Mouse (Mus musculus) liver, embryonic 13.5 days (tissue): ENCODE results near the gene Lrfn2. TPM values are rescaled to one million over a fixed set of nuclear protein-coding genes. Genes with fewer than 3 reads are reported as not detected.

ENCODE experiments used
- ATAC-seq: fragments of 200-750 bp; cut with Nextera tagmentation; 2 replicates; pipeline ENCODE4 v1.8.0; 2017; ENCODE audit warnings: low read depth, mild to moderate bottlenecking, moderate number of reproducible peaks, moderate library complexity
- DNase-seq: peaks from one replicate; pipeline ENCODE4 v3.0.0; 2022
- H3K27ac ChIP-seq: fragments of 300-500 bp; sonication (generic); 2 replicates; pipeline ENCODE4 v1.5.1; 2015; ENCODE audit warnings: moderate library complexity, mild to moderate bottlenecking, inconsistent platforms
- H3K27me3 ChIP-seq: fragments of 300-500 bp; sonication (generic); 2 replicates; pipeline ENCODE4 v1.6.1; 2015; ENCODE audit warnings: mild to moderate bottlenecking, inconsistent platforms
- H3K36me3 ChIP-seq: fragments of 300-500 bp; sonication (generic); 2 replicates; pipeline ENCODE4 v1.6.1; 2015; ENCODE audit warnings: mild to moderate bottlenecking, inconsistent platforms
- H3K4me1 ChIP-seq: fragments of 300-500 bp; sonication (generic); replicated peaks from 2 replicates; pipeline ENCODE4 v1.6.1; 2015; ENCODE audit warnings: inconsistent platforms
- H3K4me2 ChIP-seq: fragments of 300-500 bp; sonication (generic); 2 replicates; pipeline ENCODE4 v1.6.1; 2015; ENCODE audit warnings: inconsistent platforms, mild to moderate bottlenecking, moderate library complexity
- H3K4me3 ChIP-seq: fragments of 300-500 bp; sonication (generic); replicated peaks from 2 replicates; pipeline ENCODE4 v1.5.1; 2015; ENCODE audit warnings: mild to moderate bottlenecking, inconsistent platforms
- H3K9ac ChIP-seq: fragments of 300-500 bp; sonication (generic); 2 replicates; pipeline ENCODE4 v1.6.1; 2015; ENCODE audit warnings: mild to moderate bottlenecking, inconsistent platforms
- H3K9me3 ChIP-seq: fragments of 300-500 bp; sonication (generic); replicated peaks from 2 replicates; pipeline ENCODE4 v1.6.1; 2016; ENCODE audit warnings: inconsistent platforms
- whole genome bisulfite sequencing: fragments of 180-500 bp; shearing (Covaris S2); methylation state at CpG from one replicate; pipeline ENCODE4 v1.1.7; 2015; ENCODE audit not compliant: insufficient replicate concordance; 5-methylcytosine and 5-hydroxymethylcytosine counted together
- polyA plus RNA-seq: library from polyadenylated mRNA; unstranded; fragments of >200 nt; fragmentation: Nextera tagmentation; extraction: Ambion mirVana; gene quantifications from 2 replicates; pipeline ENCODE4 v1.2.1, GENCODE M21; 2015

The Lrfn2 gene
- polyA plus RNA-seq, 1 experiment from 2014 or later: 0.02 TPM

- DNase-seq (no peak), ATAC-seq (no peak)
- Histone ChIP-seq H3K27ac (no peak overlapping the region), H3K4me2 (no peak overlapping the region), H3K4me1 (no peaks in the 10 kb centered on the region), H3K36me3 (no peaks in the 10 kb centered on the region), H3K9ac (no peak overlapping the region), H3K9me3 (no peaks in the 10 kb centered on the region), H3K27me3 (no peaks in the 10 kb centered on the region), H3K4me3 (no peak overlapping the region)
- WGBS: 45% methylated on average over 17 of the region's 17 CpGs
Observed at GRCm38 (mm10) chr17:49017438-49018415, 85.5 kb downstream of the Lrfn2 start.

- no peak overlapping the region for H3K4me3 ChIP-seq
- no peak overlapping the region for H3K27ac ChIP-seq
- no peaks in the 10 kb centered on the region for H3K4me1 ChIP-seq
- no peak overlapping the region for H3K9ac ChIP-seq
- H3K36me3 ChIP-seq: no peaks in the 10 kb centered on the region
- no peak overlapping the region for H3K4me2 ChIP-seq
- 35% methylated on average over 8 of the region's 8 CpGs for WGBS
- no peak for ATAC-seq
- no peak for DNase-seq
- H3K9me3 ChIP-seq: no peaks in the 10 kb centered on the region
- no peaks in the 10 kb centered on the region for H3K27me3 ChIP-seq
Observed at GRCm38 (mm10) chr17:49018774-49019488, 86.8 kb downstream of the Lrfn2 start.

- Histone ChIP-seq H3K4me1 (peaks cover 8% of the 10 kb centered on the region), H3K27ac (no peak overlapping the region), H3K4me3 (0 out of 2 replicates have a peak overlapping the region, but pooled peaks have one; percentile 10), H3K9me3 (no peaks in the 10 kb centered on the region), H3K27me3 (no peaks in the 10 kb centered on the region), H3K4me2 (peak overlapping the region; percentile 30; the same call in 1 of the 2 replicates), H3K9ac (no peak overlapping the region), H3K36me3 (no peaks in the 10 kb centered on the region)
- peak; percentile 81 for ATAC-seq
- peak; percentile 3 for DNase-seq
- 20% methylated on average over 11 of the region's 11 CpGs for WGBS
Observed at GRCm38 (mm10) chr17:49029556-49030268, 97.5 kb downstream of the Lrfn2 start.

- Histone ChIP-seq H3K9me3 (no peaks in the 10 kb centered on the region), H3K36me3 (no peaks in the 10 kb centered on the region), H3K4me1 (peaks cover 8% of the 10 kb centered on the region), H3K4me3 (no peak overlapping the region), H3K9ac (no peak overlapping the region), H3K4me2 (no peak overlapping the region), H3K27ac (no peak overlapping the region), H3K27me3 (no peaks in the 10 kb centered on the region)
- DNase-seq: no peak
- WGBS: 79% methylated on average over 7 of the region's 7 CpGs
- no peak for ATAC-seq
Observed at GRCm38 (mm10) chr17:49030269-49030615, 98.1 kb downstream of the Lrfn2 start.

GRCm38 (mm10) chr17:49030841-49031240 lies 98.7 kb downstream of the Lrfn2 start:
- Histone ChIP-seq H3K4me2 (no peak overlapping the region), H3K36me3 (no peaks in the 10 kb centered on the region), H3K4me1 (peaks cover 8% of the 10 kb centered on the region), H3K9me3 (no peaks in the 10 kb centered on the region), H3K9ac (no peak overlapping the region), H3K27me3 (no peaks in the 10 kb centered on the region), H3K4me3 (no peak overlapping the region), H3K27ac (no peak overlapping the region)
- no peak for ATAC-seq
- WGBS: 74% methylated on average over 5 of the region's 5 CpGs
- no peak for DNase-seq

- Histone ChIP-seq H3K9me3 (no peaks in the 10 kb centered on the region), H3K4me3 (no peak overlapping the region), H3K27ac (no peak overlapping the region), H3K4me1 (peaks cover 8% of the 10 kb centered on the region), H3K4me2 (no peak overlapping the region), H3K9ac (no peak overlapping the region), H3K27me3 (no peaks in the 10 kb centered on the region), H3K36me3 (no peaks in the 10 kb centered on the region)
- DNase-seq (no peak), ATAC-seq (no peak)
- WGBS: 69% methylated on average over 8 of the region's 8 CpGs
Observed at GRCm38 (mm10) chr17:49031790-49032189, 99.6 kb downstream of the Lrfn2 start.

DNA sequence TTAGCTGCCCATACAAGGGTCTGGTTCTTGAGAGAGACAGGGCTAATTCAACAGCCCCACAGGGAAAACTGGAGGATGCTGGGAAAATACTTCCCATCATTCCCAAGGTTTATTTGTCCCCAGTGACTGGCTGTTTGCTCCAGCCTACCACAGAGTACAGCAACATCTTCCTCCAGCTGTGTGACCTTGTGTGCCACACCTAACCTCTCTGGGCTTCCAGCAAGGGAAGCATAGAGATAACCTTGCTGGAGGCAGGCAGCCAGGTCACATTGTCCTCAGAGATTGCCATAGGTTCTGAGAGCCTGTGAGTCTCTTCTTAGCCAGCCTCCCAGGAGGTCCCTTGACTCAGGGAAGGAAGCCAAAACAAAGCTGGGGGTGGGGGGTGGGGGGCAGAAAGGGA lies 101.1 kb downstream of the Lrfn2 start:
- Histone ChIP-seq H3K4me1 (peaks cover 8% of the 10 kb centered on the region), H3K4me2 (no peak overlapping the region), H3K27ac (no peak overlapping the region), H3K9me3 (no peaks in the 10 kb centered on the region), H3K36me3 (no peaks in the 10 kb centered on the region), H3K4me3 (no peak overlapping the region), H3K27me3 (no peaks in the 10 kb centered on the region), H3K9ac (no peak overlapping the region)
- ATAC-seq: no peak
- no peak for DNase-seq

DNA sequence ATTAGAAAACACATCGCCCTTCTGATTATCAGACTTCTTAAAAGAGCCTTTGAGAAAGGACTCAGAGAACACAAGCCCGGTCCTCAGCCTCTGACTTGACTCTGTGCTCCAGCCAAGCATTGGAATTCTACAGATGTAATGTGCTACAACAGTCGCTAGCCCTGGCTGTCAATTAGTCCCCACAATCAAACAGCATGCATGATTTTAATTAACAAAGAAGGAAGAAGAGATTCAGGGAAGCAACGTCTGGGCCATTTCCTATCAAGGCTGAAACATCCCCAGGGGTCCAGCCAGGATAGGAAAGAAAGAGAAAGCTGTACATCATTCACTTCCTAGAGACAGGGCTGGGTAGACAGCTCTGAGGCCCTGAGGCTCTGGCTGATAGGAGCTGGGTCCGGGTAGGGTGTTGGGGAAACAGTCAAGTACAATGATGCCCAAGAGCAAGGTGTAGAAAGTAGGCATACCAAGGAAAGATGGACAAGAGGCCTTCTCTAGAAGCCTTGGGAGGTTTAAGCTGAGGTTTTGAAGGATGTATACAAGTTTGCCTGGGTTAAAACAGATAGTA lies 101.6 kb downstream of the Lrfn2 start:
- WGBS: 48% methylated on average over 5 of the region's 5 CpGs
- H3K27me3 ChIP-seq: no peaks in the 10 kb centered on the region
- peaks cover 8% of the 10 kb centered on the region for H3K4me1 ChIP-seq
- no peak overlapping the region for H3K4me3 ChIP-seq
- no peaks in the 10 kb centered on the region for H3K36me3 ChIP-seq
- no peaks in the 10 kb centered on the region for H3K9me3 ChIP-seq
- DNase-seq (no peak), ATAC-seq (no peak)
- no peak overlapping the region for H3K4me2 ChIP-seq
- H3K27ac ChIP-seq: no peak overlapping the region
- H3K9ac ChIP-seq: no peak overlapping the region

- no peaks in the 10 kb centered on the region; the same call in 1 of the 2 replicates for H3K4me1 ChIP-seq
- no peak overlapping the region for H3K9ac ChIP-seq
- no peaks in the 10 kb centered on the region for H3K9me3 ChIP-seq
- WGBS: 43% methylated on average over 6 of the region's 6 CpGs
- ATAC-seq (no peak), DNase-seq (no peak)
- no peaks in the 10 kb centered on the region for H3K36me3 ChIP-seq
- H3K4me2 ChIP-seq: no peak overlapping the region
- no peak overlapping the region for H3K27ac ChIP-seq
- no peaks in the 10 kb centered on the region for H3K27me3 ChIP-seq
- no peak overlapping the region for H3K4me3 ChIP-seq
Observed at GRCm38 (mm10) chr17:49035052-49035451, 102.9 kb downstream of the Lrfn2 start.

DNA sequence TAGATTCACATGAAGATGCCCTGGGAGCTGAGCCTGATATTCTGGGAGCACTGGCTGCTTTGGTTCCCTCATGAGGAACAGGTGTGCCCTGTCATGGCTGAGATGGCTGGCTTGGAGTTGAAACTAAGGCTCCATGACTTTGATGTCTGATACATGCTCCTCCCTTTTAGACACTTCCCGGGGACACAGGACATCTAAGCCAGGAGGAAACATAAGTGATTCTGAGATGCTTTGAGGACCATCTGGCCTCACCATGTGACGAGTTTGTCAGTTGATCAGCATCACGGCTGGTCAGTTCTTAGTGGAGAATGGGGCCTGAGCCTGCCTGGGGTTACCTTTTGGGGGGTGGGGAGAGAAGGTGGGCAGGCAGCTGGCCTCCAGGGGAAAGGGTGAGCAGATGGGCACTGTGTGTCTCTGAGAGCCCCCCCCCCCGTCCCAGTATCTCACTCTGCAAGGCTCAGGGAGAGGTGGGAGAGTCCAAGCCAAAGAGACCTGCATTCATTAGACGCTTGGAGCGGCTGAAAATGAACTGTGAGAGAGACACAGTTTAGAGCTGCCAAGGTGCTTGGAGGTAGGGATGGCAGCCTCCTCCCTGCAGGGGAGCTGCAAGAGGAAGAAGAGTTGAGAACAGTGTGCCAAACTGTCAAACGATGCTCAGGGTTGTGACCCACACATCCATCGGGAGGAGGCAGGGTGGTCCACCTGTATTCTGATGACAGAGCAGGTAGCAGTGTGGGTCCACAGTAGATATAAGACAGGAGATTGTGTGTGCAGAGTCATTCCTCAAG lies 105.2 kb downstream of the Lrfn2 start:
- DNase-seq (no peak), ATAC-seq (no peak)
- no peak overlapping the region for H3K4me3 ChIP-seq
- 56% methylated on average over 8 of the region's 8 CpGs for WGBS
- no peaks in the 10 kb centered on the region for H3K4me1 ChIP-seq
- no peaks in the 10 kb centered on the region for H3K27me3 ChIP-seq
- H3K27ac ChIP-seq: no peak overlapping the region
- no peaks in the 10 kb centered on the region for H3K9me3 ChIP-seq
- H3K4me2 ChIP-seq: no peak overlapping the region
- no peak overlapping the region for H3K9ac ChIP-seq
- no peaks in the 10 kb centered on the region for H3K36me3 ChIP-seq
